Mouse (Mus musculus) kidney, postnatal 4 days (tissue): ENCODE results near the gene Nupr1l.

Source experiments
- DNase-seq, 2 experiments: peaks; one replicate each; pipeline ENCODE4 v3.0.0; 2021; ENCODE audit warnings: mixed read lengths in 2 of 2

The Nupr1l gene

GRCm38 (mm10) chr5:129918065-129918651, 9.8 kb downstream of the Nupr1l start:
- DNase-seq, result no peak

DNA sequence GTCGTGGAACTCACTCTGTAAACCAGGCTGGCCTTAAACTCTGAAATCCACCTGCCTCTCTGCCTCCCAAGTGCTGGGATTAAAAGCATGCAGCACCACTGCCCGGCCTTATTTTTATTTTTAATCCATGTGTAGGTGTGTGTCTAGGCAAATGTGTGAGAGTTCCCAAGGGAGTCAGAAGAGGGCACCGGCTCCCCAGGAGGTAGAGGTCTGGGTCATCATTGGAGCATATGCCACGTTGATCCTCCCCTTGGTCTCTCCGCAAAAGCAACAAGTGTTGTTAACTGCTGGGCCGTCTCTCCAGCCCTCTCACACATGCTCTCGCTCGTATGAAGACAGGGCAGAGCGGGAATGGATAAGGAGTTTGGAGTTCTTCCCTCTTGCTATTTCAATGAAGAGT, 10.4 kb downstream of the Nupr1l start:
- DNase-seq, result no peak

GRCm38 (mm10) chr5:129919320-129919719, 11.0 kb downstream of the Nupr1l start:
- DNase-seq, result no peak

DNA sequence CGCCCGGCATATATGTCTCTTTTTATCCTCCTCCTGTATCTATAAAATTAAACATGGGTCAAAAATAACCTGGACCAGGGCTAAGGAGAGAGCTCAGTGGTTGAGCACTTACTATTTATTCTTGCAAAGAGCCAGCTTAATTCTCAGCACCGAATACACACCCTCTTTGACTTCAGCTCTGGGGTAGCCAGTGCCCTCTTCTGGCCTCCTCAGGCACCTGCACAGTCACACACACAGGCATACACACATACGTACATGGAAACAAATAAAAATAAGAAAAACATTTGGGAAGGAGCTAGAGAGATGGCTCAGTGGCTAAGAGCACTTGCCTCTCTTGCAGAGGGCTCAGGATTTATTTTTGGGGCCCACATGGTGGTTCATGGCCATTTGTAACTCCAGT, 13.6 kb downstream of the Nupr1l start:
- DNase-seq, result no peak

- DNase-seq, result peak in 1 of 2 experiments; percentile 6
These were observed 16.6 kb downstream of the Nupr1l start for GRCm38 (mm10) chr5:129924820-129925452.

GRCm38 (mm10) chr5:129925933-129926332, 17.6 kb downstream of the Nupr1l start:
- no peak for DNase-seq

GRCm38 (mm10) chr5:129929924-129930855, 21.9 kb downstream of the Nupr1l start:
- peak; percentile 28 to 46 for DNase-seq

- DNase-seq, result no peak
These were observed 28.6 kb downstream of the Nupr1l start for GRCm38 (mm10) chr5:129936941-129937340.

DNA sequence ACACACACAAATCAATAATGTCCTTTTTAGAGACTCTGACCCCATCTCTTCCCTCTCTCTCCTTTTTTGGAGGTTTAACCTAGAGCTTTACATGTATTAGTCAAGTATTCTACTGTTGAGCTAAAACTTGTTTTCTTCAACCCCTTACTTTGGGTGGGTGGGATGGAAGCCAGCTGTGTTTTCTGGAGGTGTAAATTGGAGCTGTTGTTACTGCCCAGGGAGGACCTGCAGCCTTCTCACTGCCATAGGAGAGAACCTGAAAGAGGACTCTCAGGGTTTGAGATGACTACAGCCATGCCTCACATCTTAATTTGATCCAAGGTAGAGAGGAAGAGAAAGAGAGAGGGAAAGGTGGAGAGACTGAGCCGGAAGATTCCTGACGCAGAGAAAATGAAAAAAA, 31.9 kb downstream of the Nupr1l start:
- no peak for DNase-seq

GRCm38 (mm10) chr5:129940736-129941494, 32.6 kb downstream of the Nupr1l start:
- no peak for DNase-seq

DNA sequence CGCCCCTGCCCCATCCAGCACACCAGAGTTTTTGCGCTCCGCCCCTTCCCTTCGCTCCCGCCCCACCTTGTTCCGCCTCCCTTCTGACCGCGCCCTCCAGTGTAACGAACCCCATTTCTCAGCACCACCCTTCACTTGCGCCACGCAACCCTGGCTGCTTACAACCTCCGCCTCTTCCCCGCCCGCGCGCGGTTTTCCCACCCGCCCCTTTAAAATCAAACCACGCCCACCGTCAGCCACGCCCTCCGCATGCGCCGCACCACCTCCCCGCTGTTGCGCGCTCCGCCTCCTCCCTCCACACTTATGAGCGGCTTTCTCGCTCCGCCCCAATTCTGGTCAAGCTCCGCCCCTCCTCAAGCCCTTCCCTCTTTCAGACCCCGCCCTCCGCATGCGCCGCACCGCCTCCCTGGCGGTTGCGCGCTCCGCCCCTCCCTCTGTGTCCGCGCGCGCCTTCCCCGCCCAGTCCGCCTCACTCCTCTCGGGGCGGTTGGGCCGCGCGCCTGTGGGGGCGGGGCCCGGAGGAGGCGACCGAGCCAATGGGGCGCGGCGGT, 33.2 kb downstream of the Nupr1l start, which contains the start of gene Vkorc1l1:
TSS of gene Vkorc1l1 (plus strand) at position 476 of the 551 bp plus-strand sequence.
- DNase-seq, result peak; percentile 99

GRCm38 (mm10) chr5:129942073-129942939, 34.0 kb downstream of the Nupr1l start:
- peak; percentile 50 to 65 for DNase-seq

GRCm38 (mm10) chr5:129943402-129943801, 35.1 kb downstream of the Nupr1l start:
- no peak for DNase-seq

- no peak for DNase-seq
These were observed 39.2 kb downstream of the Nupr1l start for GRCm38 (mm10) chr5:129947528-129948033.

GRCm38 (mm10) chr5:129952143-129952542, 43.8 kb downstream of the Nupr1l start:
- DNase-seq, result no peak

GRCm38 (mm10) chr5:129954473-129955254, 46.3 kb downstream of the Nupr1l start:
- no peak for DNase-seq

GRCm38 (mm10) chr5:129955792-129956191, 47.5 kb downstream of the Nupr1l start:
- no peak for DNase-seq

DNA sequence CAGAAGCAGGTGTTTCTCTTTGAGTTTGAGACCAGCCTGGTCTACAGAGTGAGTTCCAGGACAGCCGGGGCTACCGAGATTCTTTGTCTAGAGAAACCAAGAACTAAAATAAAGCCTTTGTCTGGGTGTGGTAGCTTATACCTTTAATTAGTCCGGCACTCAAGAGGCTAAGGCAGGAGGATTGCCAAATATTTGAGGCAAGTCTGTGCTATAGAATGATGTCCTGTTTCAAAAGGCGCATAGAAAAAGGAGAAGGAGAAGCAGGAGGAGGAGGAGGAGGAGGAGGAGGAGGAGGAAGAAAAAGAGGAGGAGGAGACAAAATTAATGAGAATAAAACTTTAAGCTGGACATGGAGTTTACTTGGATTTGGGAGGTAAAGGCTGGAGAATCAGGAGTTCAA, 54.9 kb downstream of the Nupr1l start:
- DNase-seq, result no peak
